Comparison of ENCODE assay signal across 9 mouse cellular contexts in the genomic region with DNA sequence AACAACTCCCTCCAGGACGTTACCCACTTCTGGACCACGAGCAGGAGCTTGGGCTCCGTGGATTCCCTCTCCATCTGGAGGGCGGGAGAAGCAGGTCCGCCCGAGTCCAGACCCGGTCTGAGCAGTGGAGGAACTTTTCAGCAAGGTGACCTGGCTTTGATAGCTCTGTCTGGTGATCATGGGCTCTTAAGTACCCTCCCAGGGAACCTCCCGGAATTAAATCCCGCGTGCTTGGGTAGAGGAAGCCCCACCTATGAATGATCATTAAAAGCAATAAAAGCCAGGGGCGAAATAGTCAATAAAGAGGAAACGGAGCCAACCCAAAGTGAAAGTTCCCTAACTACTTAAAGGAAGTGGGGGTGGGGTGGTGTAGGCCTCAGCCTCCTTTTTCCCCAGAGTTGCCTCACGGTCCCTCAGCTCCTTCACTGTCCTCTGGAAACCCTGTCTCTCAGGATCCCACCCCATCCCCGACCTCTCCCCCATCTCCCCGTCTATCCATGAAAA. TPM values are rescaled to one million over a fixed set of nuclear protein-coding genes. Genes with fewer than 3 reads are reported as not detected.
DNase-seq lines count a peak whose midpoint lies in the region; ATAC-seq and TF ChIP-seq lines count a peak whose summit lies in the region.
"Had no signal": no experiment of that assay in that cellular context is flagged by ENCODE, and none has a peak within 500 bp of the region (broad histone marks: within the 10 kb centered on the region; RNA-seq: fewer than 3 reads in every experiment).

No protein-coding gene starts in this region.

- H3K9me3 ChIP-seq in hindbrain, embryonic 15.5 days, result no peaks in the 10 kb centered on the region
- no peaks in the 10 kb centered on the region for H3K9me3 ChIP-seq in midbrain, embryonic 10.5 days (replicated peaks)

- no peak; the same call in 1 of the 2 replicates for TF ChIP-seq POLR2A in bone marrow, adult 2 months (IDR thresholded peaks at IDR 0.05; ENCODE audit: borderline replicate concordance, control insufficient read depth, low read depth, low read length)

- TF ChIP-seq CTCF in layer of hippocampus, adult 2 months (conservative IDR thresholded peaks at IDR 0.05), result no peak
- TF ChIP-seq CTCF in bone marrow, adult 2 months (IDR thresholded peaks at IDR 0.05; ENCODE audit: control insufficient read depth, insufficient read depth, low read length), result no peak

- no peaks in the 10 kb centered on the region for H3K36me3 ChIP-seq in hindbrain, embryonic 15.5 days
- H3K36me3 ChIP-seq in midbrain, embryonic 10.5 days, result peaks cover 18% of the 10 kb centered on the region

- H3K4me2 ChIP-seq in hindbrain, embryonic 15.5 days, result peak overlapping the region; percentile 75

- H3K27ac ChIP-seq in layer of hippocampus, adult 2 months, result peak overlapping the region; percentile 98
- peak overlapping the region; percentile 97 for H3K27ac ChIP-seq in bone marrow, adult 2 months (ENCODE audit: control insufficient read depth, insufficient read depth, low read depth, low read length, poor library complexity)
- H3K27ac ChIP-seq in hindbrain, embryonic 15.5 days (replicated peaks), result peak overlapping the region; percentile 95
- H3K27ac ChIP-seq in midbrain, embryonic 10.5 days (replicated peaks), result peak overlapping the region; percentile 92

- H3K4me1 ChIP-seq in bone marrow, adult 2 months (ENCODE audit: control insufficient read depth, insufficient read depth, low read length), result peaks cover 11% of the 10 kb centered on the region
- H3K4me1 ChIP-seq in hindbrain, embryonic 15.5 days (replicated peaks), result peaks cover 38% of the 10 kb centered on the region
- peaks cover 73% of the 10 kb centered on the region for H3K4me1 ChIP-seq in midbrain, embryonic 10.5 days

- 6% methylated on average over 15 of the region's 15 CpGs for WGBS in bone marrow, adult 2 months
- 29% methylated on average over 15 of the region's 15 CpGs for WGBS in hindbrain, embryonic 15.5 days
- WGBS in midbrain, embryonic 10.5 days, result 35% methylated on average over 15 of the region's 15 CpGs

- peak overlapping the region; percentile 80 for H3K4me3 ChIP-seq in layer of hippocampus, adult 2 months
- peak overlapping the region; percentile 97 for H3K4me3 ChIP-seq in bone marrow, adult 2 months (replicated peaks; ENCODE audit: control insufficient read depth, low read depth, low read length)
- H3K4me3 ChIP-seq in hindbrain, embryonic 15.5 days, result peak overlapping the region; percentile 85
- peak overlapping the region; percentile 90 for H3K4me3 ChIP-seq in midbrain, embryonic 10.5 days

- no peak for DNase-seq in layer of hippocampus, adult 2 months (ENCODE audit: low spot score in 2 of 2)
- no peak for DNase-seq in layer of hippocampus, postnatal 36 days
- no peak for DNase-seq in midbrain, embryonic 10.5 days (ENCODE audit: low spot score)
- no peak for DNase-seq in left cerebral cortex, postnatal 14 days (ENCODE audit: low spot score in 2 of 2)
- DNase-seq in adrenal gland, postnatal 36 days, result no peak
- DNase-seq in urinary bladder, postnatal 25 days (ENCODE audit: low spot score), result no peak

- no peaks in the 10 kb centered on the region for H3K27me3 ChIP-seq in hindbrain, embryonic 15.5 days
- peaks cover 12% of the 10 kb centered on the region; the same call in 1 of the 2 replicates for H3K27me3 ChIP-seq in midbrain, embryonic 10.5 days (ENCODE audit: low read depth, poor library complexity, severe bottlenecking)

- H3K9ac ChIP-seq in hindbrain, embryonic 15.5 days, result peak overlapping the region; percentile 93; the same call in 1 of the 2 replicates

- intact Hi-C loops in left cerebral cortex, postnatal 14 days (cut with DNase I), result loop anchor here (5.0 kb wide), 1 partner anchor 40 kb away; the partner anchor contains the start of gene Cpsf4l

- 0 out of 2 replicates have a peak, but pooled peaks have one; percentile 2 for ATAC-seq in hindbrain, embryonic 15.5 days (ENCODE audit: low FRiP score, low read depth)

RNA-seq across cellular contexts. Expression of gene Cdc42ep4, which starts 0.5 kb away (rescaled TPM):
- total RNA-seq in layer of hippocampus, adult 2 months (2021), result 10 to 100 TPM; 30.5 to 35.2 TPM
- 10 to 100 TPM; 34.5 to 38.0 TPM for total RNA-seq in layer of hippocampus, postnatal 36 days (2021)
- polyA plus RNA-seq in bone marrow, adult 2 months (2011; ENCODE audit: insufficient read depth, insufficient read length, low replicate concordance, missing spikeins), result 8.6 and 9.5 TPM in 2 replicates
- 67.5 and 71.7 TPM in 2 replicates for polyA plus RNA-seq in hindbrain, embryonic 15.5 days (2015; fragmentation: Nextera tagmentation; extraction: Ambion mirVana)
- polyA plus RNA-seq in midbrain, embryonic 10.5 days (2016; fragmentation: Nextera tagmentation; extraction: Ambion mirVana), result 91.4 and 105 TPM in 2 replicates
- 10 to 100 TPM; 35.4 to 43.3 TPM for total RNA-seq in left cerebral cortex, postnatal 14 days (2021)
- 100 to 1,000 TPM; 128 to 136 TPM for total RNA-seq in adrenal gland, postnatal 36 days (2021)

RNA-seq across cellular contexts. Expression of gene Cpsf4l, which starts 42.4 kb away (rescaled TPM):
- total RNA-seq in layer of hippocampus, adult 2 months (2021), result not detected
- total RNA-seq in layer of hippocampus, postnatal 36 days (2021), result not detected
- not detected in 2 replicates for polyA plus RNA-seq in bone marrow, adult 2 months (2011; ENCODE audit: insufficient read depth, insufficient read length, low replicate concordance, missing spikeins)
- polyA plus RNA-seq in hindbrain, embryonic 15.5 days (2015; fragmentation: Nextera tagmentation; extraction: Ambion mirVana), result 0.29 and 0.49 TPM in 2 replicates
- 0.37 and 0.51 TPM in 2 replicates for polyA plus RNA-seq in midbrain, embryonic 10.5 days (2016; fragmentation: Nextera tagmentation; extraction: Ambion mirVana)
- under 1 TPM in 1 of 2 experiments, not detected in 1; 0.33 TPM for total RNA-seq in left cerebral cortex, postnatal 14 days (2021)
- under 1 TPM; 0.23 to 0.76 TPM for total RNA-seq in adrenal gland, postnatal 36 days (2021)
- total RNA-seq: common myeloid progenitor, adult 5-6 weeks had no signal
